Mouse (Mus musculus): Measurements from ENCODE around the gene Btbd2. TPM values are rescaled to one million over a fixed set of nuclear protein-coding genes. Genes with fewer than 3 reads are reported as not detected.

Btbd2 gene
- polyA plus RNA-seq (2012; rRNA removed) = 74.5 and 89.2 TPM in 2 replicates

DNA sequence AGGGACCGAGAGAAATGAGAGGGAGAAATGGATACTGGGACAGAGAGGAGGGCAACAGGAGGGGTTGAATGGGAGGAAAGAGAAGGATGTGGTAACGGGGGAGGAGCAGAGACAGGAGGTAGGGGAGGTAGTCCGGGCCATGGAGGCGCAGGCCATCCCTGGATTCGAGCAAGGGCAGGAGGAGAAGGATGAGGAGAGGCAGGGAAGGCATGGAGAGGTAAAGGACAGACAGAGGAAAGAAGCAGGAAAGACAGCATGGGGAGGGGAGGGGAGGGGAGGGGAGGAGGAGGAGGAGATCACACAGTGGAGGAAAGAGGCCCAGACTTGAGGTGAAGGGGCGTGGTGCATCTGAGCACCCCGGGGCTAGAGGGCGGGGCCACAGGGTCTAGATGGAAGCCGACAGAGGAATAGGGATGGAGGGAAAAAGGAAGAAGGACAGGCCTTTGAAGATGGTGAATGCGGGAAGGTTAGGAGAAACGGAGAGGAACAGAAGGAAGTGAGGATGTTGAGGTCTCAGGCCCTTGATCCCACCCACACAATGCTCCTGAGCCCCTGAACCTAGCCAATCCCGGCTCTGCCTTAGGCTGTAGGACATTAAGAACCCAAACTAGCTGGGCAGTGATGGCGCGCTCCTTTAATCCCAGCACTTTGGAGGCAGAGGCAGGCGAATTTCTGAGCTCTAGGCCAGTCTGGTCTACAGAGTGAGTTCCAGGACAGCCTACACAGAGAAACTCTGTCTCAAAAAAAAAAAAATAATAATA lies at the start of gene Btbd2:
Gene Btbd2, minus strand, starts transcription at position 209 of the 761 bp plus-strand sequence.
- no peak for DNase-seq (ENCODE audit: low read depth)

DNA sequence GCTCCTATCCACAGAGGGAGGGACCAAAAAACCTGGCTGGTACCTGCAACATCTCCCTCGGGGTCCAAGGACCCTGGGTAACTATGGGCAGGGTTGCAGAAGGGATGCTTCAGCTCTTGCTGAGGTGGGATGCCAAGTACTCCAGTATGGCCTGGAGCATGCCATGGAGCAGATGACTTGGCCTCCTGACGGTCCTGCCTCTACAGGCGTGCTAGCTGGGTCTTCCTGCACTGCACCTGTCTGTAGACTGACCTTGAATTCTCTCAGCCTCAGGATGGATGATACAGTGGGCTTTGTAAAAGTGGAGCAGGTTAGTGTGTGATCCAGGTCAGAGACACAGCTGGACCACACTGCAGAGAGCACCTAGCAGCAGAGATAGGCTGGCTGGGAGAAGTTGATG lies 48.6 kb upstream of the Btbd2 start:
- no peak for DNase-seq (ENCODE audit: low read depth)

DNA sequence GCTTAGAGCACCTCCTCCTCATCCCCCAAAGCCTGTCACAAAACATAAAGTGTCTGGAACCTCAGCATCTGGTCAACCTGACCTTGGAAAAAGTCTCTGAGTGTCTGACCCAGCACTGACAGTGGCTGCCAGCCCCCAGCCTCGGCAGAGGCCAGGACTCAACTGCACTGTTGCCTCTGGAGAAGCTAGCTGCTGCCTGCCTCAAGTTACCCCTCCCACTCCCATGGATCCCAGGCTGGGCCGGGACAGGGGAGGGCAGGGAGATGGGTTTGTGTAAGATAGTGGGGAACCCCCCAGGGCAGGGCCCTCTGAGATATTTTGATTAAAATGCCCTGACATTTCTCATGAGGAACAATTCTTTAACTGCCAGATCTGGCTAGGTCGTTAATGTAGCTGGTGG lies 48.2 kb upstream of the Btbd2 start:
- DNase-seq (ENCODE audit: low read depth) = no peak

- DNase-seq (ENCODE audit: low read depth) = no peak
Measured at GRCm38 (mm10) chr10:80704418-80704817, 47.5 kb upstream of the Btbd2 start.

DNA sequence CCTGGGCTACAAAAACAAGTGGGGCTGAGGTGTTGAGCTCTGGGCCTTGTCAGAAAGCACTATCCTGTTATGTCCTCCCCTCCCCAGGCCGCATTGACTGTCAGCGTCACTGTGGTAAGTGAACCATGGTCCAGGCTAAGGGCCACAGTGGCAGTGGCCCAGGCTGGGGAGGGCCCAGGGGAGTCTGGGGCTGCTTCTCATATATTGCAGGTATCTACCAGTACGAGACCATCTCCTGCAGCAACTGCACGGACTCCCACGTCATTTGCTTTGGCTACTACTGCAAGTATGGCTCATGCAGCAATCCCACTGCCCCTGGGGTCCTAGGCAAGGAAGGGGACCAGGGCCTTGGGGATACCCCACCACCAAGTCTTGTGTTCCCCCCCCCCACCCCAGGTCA lies 46.8 kb upstream of the Btbd2 start:
- DNase-seq (ENCODE audit: low read depth) = no peak

DNA sequence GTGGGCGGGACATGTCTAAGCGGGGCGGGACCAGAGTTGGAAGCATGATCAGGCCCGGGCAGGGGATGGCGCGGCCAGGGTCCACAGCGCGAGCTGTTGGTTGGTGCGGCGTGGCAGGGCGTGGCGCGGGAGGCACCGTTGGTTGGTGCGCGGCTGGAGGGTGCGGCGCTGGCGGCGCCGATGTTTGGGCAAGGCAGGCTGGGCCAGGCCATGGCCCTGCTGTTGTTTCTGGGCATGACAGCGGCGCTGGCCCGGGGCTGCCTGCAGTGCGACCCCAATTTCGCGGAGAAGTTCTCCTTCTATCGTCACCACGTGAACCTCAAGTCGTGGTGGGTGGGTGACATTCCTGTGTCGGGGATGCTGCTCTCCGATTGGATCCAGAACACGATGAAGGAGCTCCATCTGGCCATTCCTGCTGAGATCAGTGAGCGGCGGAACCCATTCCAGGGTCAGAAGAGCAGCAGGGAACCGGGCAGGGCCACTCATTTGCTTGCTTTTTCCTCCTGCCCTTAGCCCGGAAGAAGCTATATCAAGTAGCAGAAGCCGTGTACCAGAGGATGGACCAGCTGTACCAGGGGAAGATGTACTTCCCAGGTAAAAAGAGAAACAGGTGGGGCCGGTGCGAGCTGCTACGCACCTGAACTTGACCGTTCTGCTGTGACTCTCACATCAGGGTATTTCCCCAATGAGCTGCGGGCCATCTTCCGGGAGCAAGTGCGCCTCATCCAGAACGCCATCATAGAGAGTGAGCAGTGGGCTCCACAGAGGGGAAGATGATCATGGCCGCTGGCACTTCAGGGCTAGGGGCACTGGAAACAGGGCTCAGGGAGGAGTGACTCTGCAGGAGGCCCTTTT lies 45.9 kb upstream of the Btbd2 start:
- no peak for DNase-seq (ENCODE audit: low read depth)

GRCm38 (mm10) chr10:80701721-80702535 lies 45.1 kb upstream of the Btbd2 start, which contains the start of the genes Mob3a and Izumo4:
Mob3a (minus strand) TSS chr10:80701977.
Izumo4 (plus strand) TSS chr10:80702184.
- DNase-seq (ENCODE audit: low read depth) = peak; percentile 92

DNA sequence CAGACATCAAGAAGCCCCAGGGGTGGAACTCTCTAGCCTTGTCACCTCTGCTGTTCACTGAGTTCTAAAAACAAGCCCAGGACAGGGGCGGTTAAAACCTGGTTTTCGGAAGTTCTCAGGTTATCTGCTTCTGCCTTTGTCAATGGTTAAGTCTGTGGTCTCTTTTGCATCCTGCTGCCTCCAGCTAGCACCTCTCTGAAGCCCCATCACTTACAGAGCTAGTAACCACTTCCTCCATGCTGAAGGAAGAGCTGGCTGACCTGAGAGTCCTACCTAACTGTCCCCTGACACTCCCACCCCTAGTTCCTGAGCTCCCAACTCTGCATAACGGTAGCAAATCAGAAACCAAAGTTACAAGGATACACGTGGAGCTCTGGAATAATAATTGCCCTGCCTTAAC lies 43.9 kb upstream of the Btbd2 start:
- no peak for DNase-seq (ENCODE audit: low read depth)

- no peak for DNase-seq (ENCODE audit: low read depth)
Measured at GRCm38 (mm10) chr10:80700038-80700504, 43.2 kb upstream of the Btbd2 start.

DNA sequence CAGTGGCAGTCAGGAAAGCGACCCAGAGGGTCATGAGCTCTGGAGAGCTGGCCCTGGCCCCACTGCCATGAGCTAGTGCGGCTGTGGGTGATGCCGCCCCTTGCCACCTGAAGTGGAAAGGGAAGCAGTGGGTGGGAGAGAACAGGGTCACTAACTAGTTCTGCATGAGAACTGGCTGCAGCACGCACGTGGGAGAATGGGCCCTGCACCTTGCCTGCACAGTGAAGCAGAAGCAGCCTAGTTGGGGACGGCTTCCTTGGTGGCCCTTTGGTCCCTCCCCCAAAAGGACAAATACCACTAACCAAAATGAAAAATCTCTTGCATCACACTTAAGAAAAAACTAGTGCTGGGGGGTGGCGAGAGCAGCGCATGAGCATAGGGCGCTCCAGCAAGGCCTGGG lies 41.7 kb upstream of the Btbd2 start:
- no peak for DNase-seq (ENCODE audit: low read depth)

DNA sequence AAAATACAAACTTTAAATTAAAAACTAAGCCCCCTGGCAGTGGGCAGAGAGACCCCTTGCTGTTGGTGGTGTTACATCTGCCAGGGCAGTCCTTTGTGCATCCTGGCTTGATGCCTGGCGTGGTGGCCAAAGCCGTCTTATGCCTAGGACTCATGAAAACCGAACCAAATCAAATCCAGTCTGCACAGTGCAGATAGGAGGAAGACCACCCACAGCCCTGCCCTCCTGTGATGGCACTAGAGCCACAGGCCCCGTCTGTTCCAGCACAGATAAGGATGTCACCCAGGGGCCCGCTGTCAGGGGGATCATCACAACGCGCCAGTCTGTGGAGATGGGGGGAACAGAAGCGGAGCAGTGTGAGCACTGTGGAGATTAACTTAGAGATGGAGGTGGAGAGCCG lies 40.9 kb upstream of the Btbd2 start:
- no peak for DNase-seq (ENCODE audit: low read depth)

GRCm38 (mm10) chr10:80697393-80697787 lies 40.5 kb upstream of the Btbd2 start:
- no peak for DNase-seq (ENCODE audit: low read depth)

GRCm38 (mm10) chr10:80696502-80697392 lies 39.9 kb upstream of the Btbd2 start:
- no peak for DNase-seq (ENCODE audit: low read depth)

GRCm38 (mm10) chr10:80695801-80696501 lies 39.1 kb upstream of the Btbd2 start:
- no peak for DNase-seq (ENCODE audit: low read depth)

DNA sequence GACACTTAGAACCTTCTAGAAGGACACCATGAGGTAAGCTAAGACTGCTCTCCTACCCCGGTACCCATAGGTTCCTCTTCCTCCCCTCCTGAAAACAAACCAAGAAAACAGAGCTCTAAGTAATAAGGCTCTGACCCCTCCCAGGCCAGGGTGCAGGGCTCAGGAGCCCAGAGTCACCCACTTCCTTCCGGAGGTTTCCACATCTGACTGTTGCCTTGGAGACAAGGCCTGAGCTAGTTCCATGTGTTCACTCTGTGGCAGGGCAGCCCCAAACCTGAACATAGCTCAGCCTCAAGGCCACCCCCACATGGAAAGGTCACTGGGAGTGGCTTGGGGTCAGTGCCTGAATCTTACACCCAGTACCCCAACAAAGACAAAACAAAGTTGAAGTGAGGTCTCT lies 38.3 kb upstream of the Btbd2 start:
- no peak for DNase-seq (ENCODE audit: low read depth)

- DNase-seq (ENCODE audit: low read depth) = no peak
Measured at GRCm38 (mm10) chr10:80694159-80694938, 37.5 kb upstream of the Btbd2 start.

- no peak for DNase-seq (ENCODE audit: low read depth)
Measured at GRCm38 (mm10) chr10:80693401-80694045, 36.7 kb upstream of the Btbd2 start.

DNA sequence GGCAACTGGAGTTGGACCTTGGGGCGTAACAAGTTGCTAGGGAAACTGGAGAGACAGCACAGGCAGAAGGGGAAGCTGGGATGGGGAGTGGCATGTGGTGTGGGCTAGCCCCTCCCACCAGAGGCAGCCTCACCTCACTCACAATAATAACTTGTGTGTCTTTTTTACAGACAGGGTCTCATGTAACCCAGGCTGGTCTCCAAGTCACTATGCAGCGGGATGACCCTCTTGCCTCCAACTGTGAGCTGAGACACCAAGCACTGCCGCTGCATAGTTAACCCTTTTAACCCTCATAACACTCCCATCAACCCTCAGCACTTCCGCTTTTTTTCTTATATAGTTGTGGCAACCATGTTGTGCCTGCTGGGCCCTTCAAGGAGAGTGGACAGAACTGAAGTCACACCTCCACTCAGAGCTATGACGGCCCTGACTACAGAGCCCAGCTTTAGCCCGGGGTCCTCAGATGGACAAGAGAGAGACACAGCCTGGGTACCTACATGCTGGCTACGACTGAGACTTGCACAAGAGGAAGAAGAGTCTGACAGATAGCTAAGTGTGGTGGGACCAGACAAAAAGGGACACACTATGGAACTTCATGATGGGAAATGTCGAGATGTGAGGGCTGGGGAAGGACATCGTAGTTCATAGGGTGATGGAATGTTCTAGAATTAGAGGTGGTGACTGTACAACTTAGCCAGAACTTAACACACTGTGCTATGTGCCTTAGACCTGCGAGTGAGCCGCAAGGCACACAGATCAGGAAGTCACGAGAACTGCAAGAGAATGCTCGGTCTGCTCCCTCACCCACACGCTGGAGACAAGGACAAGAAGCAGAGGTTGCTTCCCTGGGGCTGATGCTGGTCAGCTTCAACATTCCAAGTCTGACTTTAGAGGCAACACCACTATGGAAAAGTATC lies 35.6 kb upstream of the Btbd2 start:
- no peak for DNase-seq (ENCODE audit: low read depth)

Data from gonadal fat pad, adult 2 months (tissue).